Mouse (Mus musculus) midbrain, embryonic 14.5 days (tissue): Measurements from ENCODE around the gene Cdkn2b. TPM values are rescaled to one million over a fixed set of nuclear protein-coding genes. Genes with fewer than 3 reads are reported as not detected.

Experiments used
- ATAC-seq: fragments of 200-750 bp; cut with Nextera tagmentation; 2 replicates; pipeline ENCODE4 v1.8.0; 2017; ENCODE audit warnings: moderate number of reproducible peaks, moderate library complexity; ENCODE audit not compliant: low FRiP score, low TSS enrichment
- DNase-seq: peaks from one replicate; pipeline ENCODE4 v3.0.0-alpha.2; 2015
- H3K27ac ChIP-seq: fragments of 300-500 bp; sonication (generic); replicated peaks from 2 replicates; pipeline ENCODE4 v1.5.1; 2014; ENCODE audit warnings: mild to moderate bottlenecking, low read depth, low read length, moderate library complexity
- H3K27me3 ChIP-seq: fragments of 300-500 bp; sonication (generic); 2 replicates; pipeline ENCODE4 v1.6.1; 2014; ENCODE audit warnings: low read length, control low read depth, mixed read lengths; ENCODE audit not compliant: control insufficient read depth, insufficient read depth
- H3K36me3 ChIP-seq: fragments of 300-500 bp; sonication (generic); 2 replicates; pipeline ENCODE4 v1.6.1; 2014; ENCODE audit warnings: low read length, control low read depth; ENCODE audit not compliant: control insufficient read depth, insufficient read depth
- H3K4me1 ChIP-seq: fragments of 300-500 bp; sonication (generic); 2 replicates; pipeline ENCODE4 v1.6.1; 2014; ENCODE audit warnings: mild to moderate bottlenecking, antibody characterized with exemption, low read length, control low read depth; ENCODE audit not compliant: control insufficient read depth, insufficient read depth
- H3K4me2 ChIP-seq: fragments of 300-500 bp; sonication (generic); 2 replicates; pipeline ENCODE4 v1.6.1; 2014; ENCODE audit warnings: mild to moderate bottlenecking, low read length, moderate library complexity
- H3K4me3 ChIP-seq: fragments of 300-500 bp; sonication (generic); replicated peaks from 2 replicates; pipeline ENCODE4 v1.5.1; 2014; ENCODE audit warnings: low read depth, low read length
- H3K9ac ChIP-seq: fragments of 300-500 bp; sonication (generic); replicated peaks from 2 replicates; pipeline ENCODE4 v1.6.1; 2014; ENCODE audit warnings: mild to moderate bottlenecking, low read length, moderate library complexity
- H3K9me3 ChIP-seq: fragments of 300-500 bp; sonication (generic); 2 replicates; pipeline ENCODE4 v1.6.1; 2016; ENCODE audit warnings: low read length, control low read depth, mixed read lengths; ENCODE audit not compliant: control insufficient read depth
- WGBS: fragments of 180-500 bp; shearing (Covaris S2); extraction: QIAGEN DNeasy Blood & Tissue Kit; methylation state at CpG from one replicate; pipeline ENCODE4 v1.1.7; 2014; 5-methylcytosine and 5-hydroxymethylcytosine counted together
- polyA plus RNA-seq: library from polyadenylated mRNA; unstranded; fragments of >200 nt; fragmentation: Nextera tagmentation; extraction: Ambion mirVana; gene quantifications from 2 replicates; pipeline ENCODE4 v1.2.1, GENCODE M21; 2014

Gene Cdkn2b
- polyA plus RNA-seq = 0.47 and 0.75 TPM in 2 replicates

GRCm38 (mm10) chr4:89310491-89311254 lies at the start of gene Cdkn2b:
TSS of gene Cdkn2b (minus strand) at chr4:89311039.
- 0 out of 2 replicates have a peak within 1 kb of the TSS, but pooled peaks have one; percentile 12 for H3K9ac ChIP-seq
- ATAC-seq = peak; percentile 89

DNA sequence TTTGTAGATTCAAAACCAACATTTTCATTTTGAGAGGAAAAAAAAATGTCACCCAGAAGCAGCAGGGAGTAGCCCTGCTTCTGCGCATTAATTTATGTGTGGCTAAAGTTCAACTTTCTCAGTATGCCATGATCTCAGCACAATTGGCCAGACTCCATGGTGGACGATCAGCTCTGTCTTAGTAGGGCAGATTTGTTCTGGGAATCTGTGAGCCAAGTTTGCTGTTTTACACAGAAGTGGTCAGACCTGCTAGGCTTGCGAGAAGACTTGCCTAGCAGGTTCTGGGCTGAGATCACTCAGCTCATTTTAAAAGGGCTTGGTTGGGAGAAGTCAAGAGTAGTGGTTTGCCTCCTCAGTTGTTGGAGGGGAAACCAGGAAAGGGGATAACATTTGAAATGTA lies 49.5 kb upstream of the Cdkn2b start:
- no peaks in the 10 kb centered on the region for H3K36me3 ChIP-seq
- 76% methylated on average over 3 of the region's 3 CpGs for WGBS
- no peak for DNase-seq

More at GRCm38 (mm10) chr4:89310491-89311254, at the start of gene Cdkn2b:
- under 1% methylated on average over 61 of the region's 61 CpGs for WGBS
- Histone ChIP-seq H3K27ac (no peak within 1 kb of the TSS), H3K4me2 (peak within 1 kb of the TSS; percentile 69), H3K27me3 (peaks cover 84% of the 10 kb centered on the region), H3K9me3 (no peaks in the 10 kb centered on the region), H3K4me3 (peak within 1 kb of the TSS; percentile 38), H3K36me3 (no peaks in the 10 kb centered on the region), H3K4me1 (0 out of 2 replicates have a peak, but pooled peaks cover 10% of the 10 kb centered on the region)
- DNase-seq = peak; percentile 81

GRCm38 (mm10) chr4:89359506-89359905 lies 48.7 kb upstream of the Cdkn2b start:
- H3K36me3 ChIP-seq = no peaks in the 10 kb centered on the region
- H3K4me2 ChIP-seq = no peak overlapping the region
- no peak for DNase-seq
- H3K27me3 ChIP-seq = no peaks in the 10 kb centered on the region
- no peak overlapping the region for H3K27ac ChIP-seq
- ATAC-seq = no peak
- no peak overlapping the region for H3K9ac ChIP-seq
- no peaks in the 10 kb centered on the region for H3K9me3 ChIP-seq
- H3K4me1 ChIP-seq = no peaks in the 10 kb centered on the region
- H3K4me3 ChIP-seq = no peak overlapping the region
- 95% methylated on average over 6 of the region's 6 CpGs for WGBS

More for the DNA sequence above, 49.5 kb upstream of the Cdkn2b start:
- H3K27me3 ChIP-seq = no peaks in the 10 kb centered on the region
- no peaks in the 10 kb centered on the region for H3K4me1 ChIP-seq
- ATAC-seq = no peak
- H3K9ac ChIP-seq = no peak overlapping the region
- no peak overlapping the region for H3K4me2 ChIP-seq
- no peak overlapping the region for H3K27ac ChIP-seq
- H3K9me3 ChIP-seq = no peaks in the 10 kb centered on the region
- H3K4me3 ChIP-seq = no peak overlapping the region

GRCm38 (mm10) chr4:89353935-89354334 lies 43.1 kb upstream of the Cdkn2b start:
- no peak overlapping the region for H3K4me2 ChIP-seq
- no peak for ATAC-seq
- H3K4me1 ChIP-seq = no peaks in the 10 kb centered on the region
- H3K9ac ChIP-seq = no peak overlapping the region
- H3K9me3 ChIP-seq = no peaks in the 10 kb centered on the region
- H3K4me3 ChIP-seq = no peak overlapping the region
- no peak overlapping the region for H3K27ac ChIP-seq
- peak; percentile 4 for DNase-seq
- WGBS = 59% methylated on average over 9 of the region's 9 CpGs
- no peaks in the 10 kb centered on the region for H3K36me3 ChIP-seq
- no peaks in the 10 kb centered on the region for H3K27me3 ChIP-seq

DNA sequence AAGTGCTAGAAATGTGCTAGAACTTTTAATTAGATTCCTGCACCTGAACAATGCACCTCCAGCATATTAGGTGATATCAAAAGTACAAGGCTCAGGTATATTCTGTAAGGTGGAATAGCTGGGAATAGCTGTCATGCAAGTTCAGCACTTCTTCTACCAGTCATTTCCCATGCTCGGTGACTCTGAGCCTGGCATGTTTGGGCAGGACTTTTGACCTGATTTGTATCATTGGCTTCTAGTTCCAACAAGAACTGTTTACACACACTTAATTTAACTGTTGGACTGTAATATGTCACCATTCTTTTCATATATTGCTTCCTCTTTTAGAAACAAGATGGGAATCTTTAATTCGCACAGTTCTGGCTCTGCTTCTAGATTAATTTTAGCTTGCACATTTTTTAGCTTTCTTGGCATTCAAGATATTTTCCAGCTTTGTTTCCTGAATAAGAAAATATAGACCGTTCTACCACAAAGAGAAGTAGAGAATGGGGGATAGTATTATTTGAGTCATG lies 42.3 kb upstream of the Cdkn2b start:
- no peaks in the 10 kb centered on the region for H3K27me3 ChIP-seq
- no peak overlapping the region for H3K27ac ChIP-seq
- no peaks in the 10 kb centered on the region for H3K36me3 ChIP-seq
- H3K9ac ChIP-seq = no peak overlapping the region
- 92% methylated on average over 3 of the region's 3 CpGs for WGBS
- H3K4me2 ChIP-seq = no peak overlapping the region
- no peak for DNase-seq
- H3K4me3 ChIP-seq = no peak overlapping the region
- no peaks in the 10 kb centered on the region for H3K4me1 ChIP-seq
- no peaks in the 10 kb centered on the region for H3K9me3 ChIP-seq
- no peak for ATAC-seq

DNA sequence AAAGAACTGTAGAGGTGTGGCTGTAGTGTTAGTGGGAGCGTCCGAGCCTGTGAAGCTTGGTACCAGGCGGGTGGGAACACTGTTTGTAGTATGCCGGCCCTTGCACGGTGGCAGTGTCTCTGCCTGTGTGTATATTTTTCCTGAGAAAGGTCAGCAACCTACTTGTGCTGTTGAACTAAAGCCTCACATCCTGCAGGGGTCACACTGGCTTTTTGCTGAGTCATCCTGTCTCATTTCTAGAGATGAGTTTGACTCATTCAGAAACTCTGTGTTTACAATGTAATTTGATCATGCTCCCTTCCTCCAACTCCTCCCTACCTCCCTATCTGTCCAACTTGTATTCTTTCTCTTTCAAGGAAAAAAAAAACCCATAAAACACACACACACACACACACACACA lies 40.6 kb upstream of the Cdkn2b start:
- Histone ChIP-seq H3K4me2 (no peak overlapping the region), H3K27ac (no peak overlapping the region), H3K9me3 (no peaks in the 10 kb centered on the region), H3K4me1 (no peaks in the 10 kb centered on the region), H3K9ac (no peak overlapping the region), H3K27me3 (no peaks in the 10 kb centered on the region), H3K36me3 (no peaks in the 10 kb centered on the region), H3K4me3 (no peak overlapping the region)
- 70% methylated on average over 5 of the region's 5 CpGs for WGBS
- DNase-seq (no peak), ATAC-seq (no peak)

DNA sequence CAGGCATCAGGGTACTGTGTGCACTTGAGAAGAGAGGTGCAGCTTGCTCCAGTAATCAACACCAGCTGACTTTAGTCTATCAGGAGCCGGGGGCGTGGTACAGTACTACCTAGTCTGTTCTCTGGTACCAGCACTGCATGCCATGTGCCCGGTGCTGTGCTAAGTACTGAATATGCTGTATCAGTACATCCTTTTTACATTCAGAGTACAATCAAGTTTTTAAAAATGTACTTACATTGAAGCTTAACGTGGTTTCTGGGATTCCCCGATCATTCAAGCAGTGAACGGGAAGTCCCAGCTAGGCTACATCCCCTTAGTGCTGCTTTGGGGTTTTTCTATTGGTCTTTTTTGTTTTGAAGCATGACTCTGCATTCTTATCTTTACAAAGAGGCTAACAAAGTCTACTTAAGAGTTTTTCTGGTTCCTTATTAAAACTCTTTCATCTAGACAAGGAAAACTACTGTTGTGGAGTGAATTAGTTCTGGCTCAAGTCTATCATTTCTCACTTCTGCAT lies 40.2 kb upstream of the Cdkn2b start:
- Histone ChIP-seq H3K9me3 (no peaks in the 10 kb centered on the region), H3K4me1 (no peaks in the 10 kb centered on the region), H3K27me3 (no peaks in the 10 kb centered on the region), H3K4me2 (no peak overlapping the region), H3K27ac (no peak overlapping the region), H3K4me3 (no peak overlapping the region), H3K9ac (no peak overlapping the region), H3K36me3 (no peaks in the 10 kb centered on the region)
- ATAC-seq (no peak), DNase-seq (no peak)
- 76% methylated on average over 6 of the region's 6 CpGs for WGBS

DNA sequence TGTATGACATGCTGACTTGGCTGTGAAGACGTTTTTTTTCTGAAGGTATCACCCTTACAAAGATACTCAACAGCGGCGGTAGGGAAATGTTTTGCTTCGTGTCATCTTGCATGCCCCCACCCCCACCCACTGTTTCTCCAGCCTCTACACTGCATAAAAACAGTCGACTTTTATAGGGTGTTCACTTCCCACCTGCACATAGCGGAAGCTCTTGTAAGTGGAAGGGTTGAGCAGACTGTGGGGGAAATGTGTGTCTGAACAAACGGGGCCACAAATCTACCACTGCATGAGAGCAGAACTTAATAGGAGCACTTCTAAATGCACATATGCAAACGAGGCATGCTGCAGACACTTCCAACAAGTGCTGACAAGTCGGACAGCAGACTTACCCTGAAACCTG lies 39.6 kb upstream of the Cdkn2b start:
- H3K9ac ChIP-seq = no peak overlapping the region
- no peak for ATAC-seq
- 69% methylated on average over 9 of the region's 9 CpGs for WGBS

GRCm38 (mm10) chr4:89348842-89349241 lies 38.0 kb upstream of the Cdkn2b start:
- H3K27me3 ChIP-seq = no peaks in the 10 kb centered on the region
- H3K4me1 ChIP-seq = no peaks in the 10 kb centered on the region
- 72% methylated on average over 5 of the region's 5 CpGs for WGBS
- no peak overlapping the region for H3K4me2 ChIP-seq
- DNase-seq (no peak), ATAC-seq (no peak)
- no peak overlapping the region for H3K9ac ChIP-seq
- no peak overlapping the region for H3K4me3 ChIP-seq
- H3K27ac ChIP-seq = no peak overlapping the region
- no peaks in the 10 kb centered on the region for H3K9me3 ChIP-seq
- H3K36me3 ChIP-seq = no peaks in the 10 kb centered on the region

More for the DNA sequence above, 39.6 kb upstream of the Cdkn2b start:
- no peaks in the 10 kb centered on the region for H3K4me1 ChIP-seq
- H3K27me3 ChIP-seq = no peaks in the 10 kb centered on the region
- no peak overlapping the region for H3K27ac ChIP-seq
- no peaks in the 10 kb centered on the region for H3K36me3 ChIP-seq
- H3K9me3 ChIP-seq = no peaks in the 10 kb centered on the region
- no peak overlapping the region for H3K4me2 ChIP-seq
- no peak for DNase-seq
- H3K4me3 ChIP-seq = no peak overlapping the region
